ENCODE assay signal across 10 mouse cellular contexts in genomic region chr11:54088947-54089317, GRCm38 (mm10). TPM values are rescaled to one million over a fixed set of nuclear protein-coding genes. Genes with fewer than 3 reads are reported as not detected.
DNase-seq lines count a peak whose midpoint lies in the region; ATAC-seq and TF ChIP-seq lines count a peak whose summit lies in the region.
"Had no signal": no experiment of that assay in that cellular context is flagged by ENCODE, and none has a peak within 500 bp of the region (broad histone marks: within the 10 kb centered on the region; RNA-seq: fewer than 3 reads in every experiment).

No protein-coding gene starts in this region.

- ATAC-seq in limb, embryonic 11.5 days (ENCODE audit: insufficient number of reproducible peaks, low FRiP score, low TSS enrichment, low read depth): 0 out of 2 replicates have a peak, but pooled peaks have one; percentile 31
- peak; percentile 63 for ATAC-seq in monocyte, adult 5-6 weeks (replicated peaks; ENCODE audit: insufficient number of reproducible peaks, low FRiP score, low TSS enrichment, poor library complexity, severe bottlenecking)
- ATAC-seq in stomach, postnatal 0 days (ENCODE audit: low FRiP score, low TSS enrichment): peak; percentile 70

- H3K36me3 ChIP-seq in limb, embryonic 11.5 days (ENCODE audit: control insufficient read depth, insufficient read depth, low read length): no peaks in the 10 kb centered on the region
- H3K36me3 ChIP-seq in stomach, postnatal 0 days (ENCODE audit: control insufficient read depth, insufficient read depth, low read length): no peaks in the 10 kb centered on the region
- H3K36me3 ChIP-seq: neural tube, embryonic 12.5 days had no signal

- WGBS in limb, embryonic 11.5 days: 52% methylated on average over 5 of the region's 5 CpGs
- 52% methylated on average over 5 of the region's 5 CpGs for WGBS in stomach, postnatal 0 days

- no peaks in the 10 kb centered on the region for H3K4me1 ChIP-seq in limb, embryonic 11.5 days (ENCODE audit: control insufficient read depth, insufficient read depth, low read length)
- H3K4me1 ChIP-seq in stomach, postnatal 0 days (replicated peaks; ENCODE audit: control insufficient read depth, insufficient read depth): no peaks in the 10 kb centered on the region
- H3K4me1 ChIP-seq: neural tube, embryonic 12.5 days had no signal

- peak; percentile 90 for TF ChIP-seq CTCF in stomach, postnatal 0 days (IDR thresholded peaks at IDR 0.05; ENCODE audit: low read depth)

- peak; percentile 50 for DNase-seq in 416B (ENCODE audit: low read depth)
- peak; percentile 77 for DNase-seq in Muller cell, postnatal 12 days (ENCODE audit: inconsistent ontology term)
- DNase-seq in cerebellum, adult 9-10 months: peak; percentile 88
- peak; percentile 65 to 81 for DNase-seq in gastrocnemius, adult 8-10 months (ENCODE audit: low spot score in 2 of 2)
- peak; percentile 84 for DNase-seq in kidney, adult 18-20 months
- peak; percentile 87 for DNase-seq in limb, embryonic 11.5 days (ENCODE audit: low spot score)
- DNase-seq in stomach, postnatal 0 days (ENCODE audit: low spot score): peak; percentile 72

- H3K27ac ChIP-seq in limb, embryonic 11.5 days (replicated peaks; ENCODE audit: low read depth, low read length): no peak overlapping the region
- no peak overlapping the region for H3K27ac ChIP-seq in stomach, postnatal 0 days (replicated peaks)
- H3K27ac ChIP-seq: neural tube, embryonic 12.5 days had no signal

- no peak overlapping the region for H3K4me3 ChIP-seq in limb, embryonic 11.5 days (ENCODE audit: low read depth, low read length)
- H3K4me3 ChIP-seq in stomach, postnatal 0 days (ENCODE audit: low read depth, low read length): no peak overlapping the region
- H3K4me3 ChIP-seq: erythroblast, embryonic 14.5 days; neural tube, embryonic 12.5 days had no signal

- TF ChIP-seq EP300 in stomach, postnatal 0 days (optimal IDR thresholded peaks at IDR 0.05): no peak

- no peak overlapping the region for H3K9ac ChIP-seq in limb, embryonic 11.5 days (ENCODE audit: low read length)
- no peak overlapping the region for H3K9ac ChIP-seq in stomach, postnatal 0 days (ENCODE audit: low read length)
- H3K9ac ChIP-seq: neural tube, embryonic 12.5 days had no signal

- H3K27me3 ChIP-seq in limb, embryonic 11.5 days (ENCODE audit: control insufficient read depth, insufficient read depth, low read length): no peaks in the 10 kb centered on the region
- no peaks in the 10 kb centered on the region for H3K27me3 ChIP-seq in stomach, postnatal 0 days (ENCODE audit: control insufficient read depth, insufficient read depth, low read length)
- H3K27me3 ChIP-seq: neural tube, embryonic 12.5 days had no signal

- H3K9me3 ChIP-seq in limb, embryonic 11.5 days (ENCODE audit: control insufficient read depth, low read length): no peaks in the 10 kb centered on the region
- H3K9me3 ChIP-seq in stomach, postnatal 0 days (ENCODE audit: control insufficient read depth, low read length): no peaks in the 10 kb centered on the region
- H3K9me3 ChIP-seq: neural tube, embryonic 12.5 days had no signal

- no peak overlapping the region for H3K4me2 ChIP-seq in limb, embryonic 11.5 days (ENCODE audit: low read depth, severe bottlenecking)
- no peak overlapping the region for H3K4me2 ChIP-seq in stomach, postnatal 0 days (replicated peaks; ENCODE audit: low read depth)
- H3K4me2 ChIP-seq: neural tube, embryonic 12.5 days had no signal

RNA-seq across cellular contexts. Expression of gene P4ha2, which starts 11.0 kb away (rescaled TPM):
- 10 to 100 TPM; 28.2 to 33.7 (median 31.2) TPM for total RNA-seq in gastrocnemius, adult 8-10 months (2022)
- polyA plus RNA-seq in limb, embryonic 11.5 days (2014; fragmentation: Nextera tagmentation; extraction: Ambion mirVana): 39.3 and 44.3 TPM in 2 replicates
- total RNA-seq in monocyte, adult 5-6 weeks (2017): not detected in 3 replicates
- polyA plus RNA-seq in stomach, postnatal 0 days (2015; fragmentation: Nextera tagmentation; extraction: Ambion mirVana): 28.4 and 30.2 TPM in 2 replicates
- polyA plus RNA-seq: erythroblast, embryonic 14.5 days had no signal

RNA-seq across cellular contexts. Expression of gene Pdlim4, which starts 20.1 kb away (rescaled TPM):
- total RNA-seq in gastrocnemius, adult 8-10 months (2022): 1 to 10 TPM; 3.2 to 5.4 (median 3.9) TPM
- polyA plus RNA-seq in limb, embryonic 11.5 days (2014; fragmentation: Nextera tagmentation; extraction: Ambion mirVana): 166 and 178 TPM in 2 replicates
- total RNA-seq in monocyte, adult 5-6 weeks (2017): 0.29 to 1.6 TPM in 2 of 3 replicates, not detected in the other
- 55.5 and 58.6 TPM in 2 replicates for polyA plus RNA-seq in stomach, postnatal 0 days (2015; fragmentation: Nextera tagmentation; extraction: Ambion mirVana)

Comparison
In these comparisons a context has a peak if more than half of its experiments do, and no peak if none do; other contexts are left out.
1. RNA of gene P4ha2, which starts 11.0 kb away (total RNA-seq): 28.2 to 33.7 TPM in gastrocnemius, adult 8-10 months; not detected in monocyte, adult 5-6 weeks; every median in the first group is over 10 times any median in the second.
2. Peak in every context shown above with its lines, with median percentiles within 50 percentile points of each other: DNase-seq and ATAC-seq.